Mouse (Mus musculus): Measurements from ENCODE around the gene Rlbp1.

Rlbp1 gene

DNA sequence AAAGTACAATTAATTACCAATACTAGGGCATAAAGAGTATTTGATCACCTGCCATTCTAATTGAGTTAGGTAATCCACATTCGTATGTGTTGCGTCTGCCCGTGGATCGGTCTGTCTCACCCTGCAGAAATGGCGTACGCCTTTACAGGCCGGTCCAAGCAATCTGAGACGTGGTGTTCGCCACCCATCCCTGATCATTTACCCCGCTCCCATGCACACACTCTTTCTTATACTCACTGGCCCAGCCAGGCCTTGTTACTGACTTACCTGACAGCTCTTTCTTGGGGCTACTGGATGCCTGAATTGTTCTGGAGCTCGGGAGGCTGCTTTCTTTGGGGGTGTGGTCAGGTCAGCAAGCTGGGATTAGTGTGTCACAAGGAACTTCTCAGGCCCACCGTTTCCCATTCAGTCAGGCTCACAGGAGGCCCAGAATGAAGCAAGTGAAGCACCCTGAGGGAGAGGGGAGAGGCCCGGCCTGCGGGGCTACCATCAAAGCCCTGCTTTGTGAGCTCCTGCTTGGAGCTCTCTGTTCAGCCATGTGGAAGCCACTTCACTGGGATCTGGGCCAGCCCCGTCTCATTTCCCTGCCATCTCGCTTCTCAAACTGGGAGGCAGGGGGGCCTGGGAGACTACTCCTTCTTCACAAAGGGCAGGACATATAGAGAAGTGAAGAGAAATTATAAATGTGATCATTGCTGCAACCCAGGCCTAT, at the start of gene Rlbp1:
Gene Rlbp1, minus strand, starts transcription at position 627 of the 712 bp plus-strand sequence.
- no peak for DNase-seq (ENCODE audit: low spot score)

- DNase-seq (ENCODE audit: low spot score): no peak
Observed at GRCm38 (mm10) chr7:79428243-79428642, 41.4 kb upstream of the Rlbp1 start.

DNA sequence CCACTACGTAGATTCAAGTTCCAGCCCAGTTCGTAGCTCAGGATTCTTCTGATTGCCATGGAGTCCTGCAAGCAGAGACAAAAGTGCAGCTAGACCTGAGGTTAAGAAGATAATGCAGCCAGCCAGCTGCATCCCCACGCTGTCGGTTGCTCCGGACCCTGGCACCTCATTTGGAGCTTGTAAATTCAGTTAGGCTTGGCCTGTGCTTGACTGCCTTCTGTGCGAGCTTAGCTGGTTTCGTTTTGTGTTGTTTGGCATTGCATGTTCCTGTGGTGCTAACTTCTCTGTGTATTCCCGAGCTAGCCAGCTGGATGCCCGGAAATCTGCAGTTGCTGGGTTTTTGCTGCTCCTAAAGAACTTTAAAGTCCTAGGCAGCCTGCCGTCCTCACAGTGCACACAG, 39.0 kb upstream of the Rlbp1 start:
- DNase-seq (ENCODE audit: low spot score): no peak

DNA sequence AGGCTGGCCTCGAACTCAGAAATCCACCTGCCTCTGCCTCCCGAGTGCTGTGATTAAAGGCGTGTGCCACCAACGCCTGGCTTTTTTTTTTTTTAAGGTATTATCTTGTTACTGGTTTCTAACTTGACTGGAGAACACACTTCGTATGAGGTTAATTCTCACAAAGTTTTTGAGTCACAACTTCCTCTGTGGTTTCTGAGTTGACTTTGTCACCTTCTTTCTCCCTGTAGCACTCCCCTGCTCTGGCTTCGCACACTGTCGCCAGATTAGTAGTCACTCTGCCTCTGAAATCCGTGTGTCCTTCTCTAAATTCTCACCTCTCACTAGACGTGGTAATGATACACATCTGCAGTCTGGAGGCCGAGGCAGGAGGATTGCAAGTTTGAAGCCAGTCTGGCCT, 36.0 kb upstream of the Rlbp1 start:
- DNase-seq (ENCODE audit: low spot score): no peak

DNA sequence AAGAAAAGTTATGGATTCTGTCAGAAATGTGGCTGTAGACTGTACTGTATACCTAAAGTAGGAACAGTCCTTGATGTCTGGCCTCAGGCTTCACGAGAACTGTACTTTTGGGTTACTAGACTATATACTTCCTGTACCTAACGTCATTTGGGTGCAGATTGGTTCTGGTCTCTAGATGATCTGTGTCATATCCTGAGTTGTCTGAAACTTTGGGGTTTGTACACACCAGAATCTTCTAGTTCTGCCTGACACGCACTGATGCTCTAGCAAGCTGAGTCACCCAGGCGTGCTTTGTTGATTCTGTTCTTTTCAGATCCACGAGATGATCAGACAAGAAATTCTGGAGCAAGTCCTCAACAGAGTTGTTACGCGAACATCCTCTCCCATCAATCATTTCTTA, 33.1 kb upstream of the Rlbp1 start:
- DNase-seq (ENCODE audit: low spot score): no peak

GRCm38 (mm10) chr7:79414449-79415375, 27.9 kb upstream of the Rlbp1 start:
- no peak for DNase-seq (ENCODE audit: low spot score)

DNA sequence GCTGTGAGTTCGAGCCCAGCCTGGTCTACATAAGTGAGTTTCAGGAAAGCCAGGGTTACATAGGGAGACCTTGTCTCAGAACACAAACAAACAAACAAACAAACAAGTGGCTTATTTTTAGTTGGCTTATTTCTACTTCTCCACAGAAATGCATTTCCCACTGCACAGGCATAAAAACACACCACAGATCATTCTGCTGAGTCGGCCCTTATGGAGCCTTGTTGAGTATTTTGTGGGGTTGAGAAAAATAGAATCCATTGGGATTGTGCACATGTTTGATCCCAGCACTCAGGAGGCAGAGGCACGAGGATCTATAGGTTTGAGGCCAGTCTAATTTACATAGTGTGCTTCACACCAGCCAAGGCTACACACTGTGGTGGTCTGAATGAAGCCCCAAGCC, 13.4 kb upstream of the Rlbp1 start:
- DNase-seq (ENCODE audit: low spot score): no peak

DNA sequence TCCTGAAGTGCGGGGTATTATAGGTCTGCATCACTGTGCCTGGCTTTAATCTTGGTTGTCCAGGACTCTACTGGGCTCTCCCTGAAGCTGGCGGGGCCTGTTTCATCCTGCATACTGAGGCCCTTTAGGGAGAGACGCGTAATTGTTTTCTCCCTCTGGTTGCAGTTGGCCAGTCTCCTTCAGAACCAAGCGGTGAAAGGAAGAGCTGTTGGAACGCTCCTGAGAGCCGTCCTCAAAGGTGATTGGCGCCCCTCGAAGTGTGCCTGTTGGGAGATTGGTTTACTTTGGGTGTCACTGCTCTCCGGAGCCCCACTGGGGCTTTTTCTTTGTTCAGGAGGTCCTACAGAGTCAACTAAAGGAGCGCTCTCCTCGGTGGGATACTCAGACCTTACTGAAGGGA, 12.1 kb upstream of the Rlbp1 start:
- no peak for DNase-seq (ENCODE audit: low spot score)

GRCm38 (mm10) chr7:79398426-79398825, 11.6 kb upstream of the Rlbp1 start:
- no peak for DNase-seq (ENCODE audit: low spot score)

DNA sequence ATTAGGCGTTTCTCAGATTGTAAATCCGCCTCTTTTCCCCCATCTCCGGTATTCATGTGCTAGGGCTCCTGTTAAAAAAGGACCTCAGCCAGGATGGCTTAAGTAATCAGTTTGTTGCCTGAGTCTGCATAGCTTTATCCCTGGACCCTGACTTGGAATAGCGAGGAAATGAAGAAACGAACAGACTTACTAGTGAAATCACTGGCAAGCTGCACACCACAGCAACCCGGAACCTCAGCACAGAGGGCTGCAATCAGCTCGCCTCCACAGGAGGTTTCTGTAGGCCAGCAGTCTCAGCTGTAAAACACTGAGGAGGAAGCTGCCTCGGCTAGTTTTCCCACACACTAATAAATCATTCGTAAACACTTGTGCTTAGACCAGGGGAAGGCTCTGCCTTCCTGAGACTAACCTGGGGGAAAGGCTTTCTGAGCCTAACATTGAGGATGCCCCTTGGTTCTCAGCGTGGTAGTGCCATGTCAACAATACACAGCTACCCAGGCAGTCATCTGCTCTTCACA, 10.7 kb upstream of the Rlbp1 start:
- no peak for DNase-seq (ENCODE audit: low spot score)

- no peak for DNase-seq (ENCODE audit: low spot score)
Observed at GRCm38 (mm10) chr7:79395186-79395585, 8.3 kb upstream of the Rlbp1 start.

GRCm38 (mm10) chr7:79394666-79395065, 7.8 kb upstream of the Rlbp1 start:
- no peak for DNase-seq (ENCODE audit: low spot score)

GRCm38 (mm10) chr7:79393924-79394323, 7.1 kb upstream of the Rlbp1 start:
- no peak for DNase-seq (ENCODE audit: low spot score)

DNA sequence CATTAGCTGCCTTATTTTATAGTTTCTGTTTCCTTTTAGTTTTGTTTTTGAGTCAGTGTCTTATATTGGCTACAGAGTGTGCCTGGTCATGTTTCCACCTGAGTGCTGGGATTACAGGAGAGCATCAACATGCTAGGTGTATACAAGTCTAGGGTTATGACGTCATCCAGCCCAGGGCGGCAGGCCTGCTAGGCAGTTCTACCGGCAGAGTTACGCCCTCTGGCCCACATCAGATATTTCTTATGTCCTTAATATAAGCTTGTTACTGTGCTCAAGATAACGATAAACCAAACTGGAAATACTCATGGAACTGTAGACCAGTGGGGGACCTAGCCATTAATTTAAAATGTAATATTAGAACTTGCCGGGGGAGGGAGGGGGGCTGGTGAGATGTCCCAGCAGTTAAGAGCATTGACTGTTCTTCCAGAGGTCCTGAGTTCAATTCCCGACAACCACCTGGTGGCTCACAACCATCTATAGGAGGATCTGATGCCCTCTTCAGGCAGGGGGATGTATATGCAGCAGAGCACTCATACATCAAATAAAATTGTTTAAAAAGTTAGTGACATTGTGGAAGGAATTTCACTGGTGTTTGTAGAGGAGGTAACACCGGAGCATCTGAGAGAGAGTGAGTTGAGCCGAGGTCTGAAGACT, 6.1 kb upstream of the Rlbp1 start:
- no peak for DNase-seq (ENCODE audit: low spot score)

DNA sequence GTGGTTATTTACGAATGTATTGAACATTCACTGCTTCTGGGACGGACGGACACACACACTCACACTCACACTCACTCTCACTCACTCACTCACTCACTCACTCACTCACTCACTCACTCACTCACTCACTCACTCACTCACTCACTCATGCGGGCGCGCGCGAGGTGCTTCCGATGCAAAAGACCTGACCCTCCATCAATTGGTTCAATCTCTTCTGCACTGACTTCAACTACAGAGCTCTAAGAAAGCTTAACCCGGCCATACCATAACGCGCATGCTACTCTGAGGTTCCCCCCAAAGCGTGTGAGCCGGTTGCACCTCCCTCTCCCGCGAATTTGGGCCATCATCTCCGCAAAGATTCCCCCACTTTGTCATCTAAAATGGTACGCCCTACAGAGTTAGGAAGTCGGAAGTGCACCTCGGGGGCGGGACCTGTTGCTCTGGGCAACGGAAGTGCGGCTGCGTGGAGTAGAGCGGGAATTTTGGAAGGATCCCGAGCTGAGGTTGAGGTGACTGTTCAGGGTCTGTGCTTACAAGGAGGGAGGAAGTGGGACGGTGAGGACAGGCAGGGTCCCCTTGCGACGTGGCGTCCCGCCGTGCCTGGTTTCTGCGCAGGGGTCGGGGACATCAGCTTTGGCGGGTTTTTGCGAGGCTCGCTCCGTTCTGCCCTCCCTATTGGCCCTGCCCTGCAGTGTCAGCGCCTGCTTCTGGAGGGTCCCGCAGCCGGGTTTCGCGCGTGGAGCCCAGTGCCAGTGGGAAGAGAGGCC, 5.2 kb upstream of the Rlbp1 start, which contains the start of gene Fanci:
Gene Fanci, plus strand, starts transcription at position 47 of the 767 bp plus-strand sequence.
- DNase-seq (ENCODE audit: low spot score): peak; percentile 88

GRCm38 (mm10) chr7:79391471-79391870, 4.6 kb upstream of the Rlbp1 start:
- no peak for DNase-seq (ENCODE audit: low spot score)

- DNase-seq (ENCODE audit: low spot score): no peak
Observed at GRCm38 (mm10) chr7:79390141-79390708, 3.4 kb upstream of the Rlbp1 start.

GRCm38 (mm10) chr7:79388671-79389206, 1.9 kb upstream of the Rlbp1 start:
- no peak for DNase-seq (ENCODE audit: low spot score)

- DNase-seq (ENCODE audit: low spot score): no peak
Observed at GRCm38 (mm10) chr7:79387991-79388390, 1.1 kb upstream of the Rlbp1 start.

GRCm38 (mm10) chr7:79387140-79387539, 292 bp upstream of the Rlbp1 start:
- no peak for DNase-seq (ENCODE audit: low spot score)

Data from adipocyte (in vitro differentiated cells).